Mouse (Mus musculus): Measurements from ENCODE around the gene Cela3a. TPM values are rescaled to one million over a fixed set of nuclear protein-coding genes. Genes with fewer than 3 reads are reported as not detected.
"Not testable (repeated sequence)": the region's sequence is repeated elsewhere in the genome, so short reads cannot be mapped to it uniquely, and the experiment has no call there.

The Cela3a gene
- polyA plus RNA-seq, 1 experiment from 2014 or later, result not detected

- Histone ChIP-seq H3K4me3 (ENCODE audit: inconsistent target) (no peak overlapping the region), H3K27ac (no peak overlapping the region), H3K79me2 (ENCODE audit: inconsistent target) (no peaks in the 10 kb centered on the region), H3K36me3 (ENCODE audit: inconsistent target) (no peaks in the 10 kb centered on the region)
- 93% methylated on average over 4 of the region's 4 CpGs for WGBS (ENCODE audit: missing documents)
These were observed 31.7 kb upstream of the Cela3a start for GRCm38 (mm10) chr4:137441332-137441731.

GRCm38 (mm10) chr4:137438842-137439241, 29.3 kb upstream of the Cela3a start:
- WGBS (ENCODE audit: missing documents), result 81% methylated on average over 8 of the region's 8 CpGs
- Histone ChIP-seq H3K79me2 (ENCODE audit: inconsistent target) (no peaks in the 10 kb centered on the region), H3K27ac (no peak overlapping the region), H3K4me3 (ENCODE audit: inconsistent target) (no peak overlapping the region), H3K36me3 (ENCODE audit: inconsistent target) (no peaks in the 10 kb centered on the region)

- H3K36me3 ChIP-seq (ENCODE audit: inconsistent target), result no peaks in the 10 kb centered on the region
- no peak overlapping the region for H3K4me3 ChIP-seq (ENCODE audit: inconsistent target)
- H3K27ac ChIP-seq, result no peak overlapping the region
- 91% methylated on average over 8 of the region's 8 CpGs for whole genome bisulfite sequencing (ENCODE audit: missing documents)
- no peaks in the 10 kb centered on the region for H3K79me2 ChIP-seq (ENCODE audit: inconsistent target)
These were observed 27.5 kb upstream of the Cela3a start for GRCm38 (mm10) chr4:137436979-137437669.

- not testable (repeated sequence) for H3K36me3 ChIP-seq (ENCODE audit: inconsistent target); H3K79me2 ChIP-seq (ENCODE audit: inconsistent target); H3K27ac ChIP-seq; H3K4me3 ChIP-seq (ENCODE audit: inconsistent target)
- 79% methylated on average over 9 of the region's 10 CpGs for WGBS (ENCODE audit: missing documents)
These were observed 23.3 kb upstream of the Cela3a start for GRCm38 (mm10) chr4:137432700-137433550.

- no peaks in the 10 kb centered on the region for H3K79me2 ChIP-seq (ENCODE audit: inconsistent target)
- no peak within 1 kb of the TSS for H3K4me3 ChIP-seq (ENCODE audit: inconsistent target)
- no peak within 1 kb of the TSS for H3K27ac ChIP-seq
- no peaks in the 10 kb centered on the region for H3K36me3 ChIP-seq (ENCODE audit: inconsistent target)
- WGBS (ENCODE audit: missing documents), result 74% methylated on average over 4 of the region's 4 CpGs
These were observed 20.9 kb upstream of the Cela3a start, which contains the start of gene Cela3b for GRCm38 (mm10) chr4:137430502-137430901. TSS of gene Cela3b (minus strand) at chr4:137430540.

GRCm38 (mm10) chr4:137417712-137418564, 8.3 kb upstream of the Cela3a start:
- 78% methylated on average over 11 of the region's 11 CpGs for WGBS (ENCODE audit: missing documents)
- H3K36me3 ChIP-seq (ENCODE audit: inconsistent target), result no peaks in the 10 kb centered on the region
- no peak overlapping the region for H3K4me3 ChIP-seq (ENCODE audit: inconsistent target)
- no peak overlapping the region for H3K27ac ChIP-seq
- H3K79me2 ChIP-seq (ENCODE audit: inconsistent target), result no peaks in the 10 kb centered on the region

- WGBS (ENCODE audit: missing documents), result 57% methylated on average over 1 of the region's 1 CpGs
- H3K36me3 ChIP-seq (ENCODE audit: inconsistent target), result no peaks in the 10 kb centered on the region
- H3K27ac ChIP-seq, result no peak overlapping the region
- no peak overlapping the region for H3K4me3 ChIP-seq (ENCODE audit: inconsistent target)
- H3K79me2 ChIP-seq (ENCODE audit: inconsistent target), result no peaks in the 10 kb centered on the region
These were observed 5.3 kb upstream of the Cela3a start for GRCm38 (mm10) chr4:137414936-137415335.

GRCm38 (mm10) chr4:137412185-137412709, 2.7 kb upstream of the Cela3a start:
- H3K36me3 ChIP-seq (ENCODE audit: inconsistent target); H3K79me2 ChIP-seq (ENCODE audit: inconsistent target); H3K27ac ChIP-seq; H3K4me3 ChIP-seq (ENCODE audit: inconsistent target): not testable (repeated sequence)
- 93% methylated on average over 6 of the region's 7 CpGs for WGBS (ENCODE audit: missing documents)

- Histone ChIP-seq H3K79me2 (ENCODE audit: inconsistent target) (no peaks in the 10 kb centered on the region), H3K36me3 (ENCODE audit: inconsistent target) (no peaks in the 10 kb centered on the region), H3K4me3 (ENCODE audit: inconsistent target) (no peak overlapping the region), H3K27ac (no peak overlapping the region)
- WGBS (ENCODE audit: missing documents), result 91% methylated on average over 3 of the region's 3 CpGs
These were observed 4.0 kb downstream of the Cela3a start for GRCm38 (mm10) chr4:137405571-137405970.

- Histone ChIP-seq H3K4me3 (ENCODE audit: inconsistent target) (no peak overlapping the region), H3K79me2 (ENCODE audit: inconsistent target) (no peaks in the 10 kb centered on the region), H3K27ac (no peak overlapping the region), H3K36me3 (ENCODE audit: inconsistent target) (no peaks in the 10 kb centered on the region)
- 82% methylated on average over 15 of the region's 15 CpGs for WGBS (ENCODE audit: missing documents)
These were observed 12.7 kb downstream of the Cela3a start for GRCm38 (mm10) chr4:137396641-137397525.

GRCm38 (mm10) chr4:137393378-137394135, 16.0 kb downstream of the Cela3a start:
- H3K27ac ChIP-seq, result no peak overlapping the region
- no peaks in the 10 kb centered on the region for H3K36me3 ChIP-seq (ENCODE audit: inconsistent target)
- no peak overlapping the region for H3K4me3 ChIP-seq (ENCODE audit: inconsistent target)
- peaks cover 10% of the 10 kb centered on the region; the same call in 1 of the 2 replicates for H3K79me2 ChIP-seq (ENCODE audit: inconsistent target)
- WGBS (ENCODE audit: missing documents), result 83% methylated on average over 9 of the region's 9 CpGs

- H3K4me3 ChIP-seq (ENCODE audit: inconsistent target), result no peak overlapping the region
- no peaks in the 10 kb centered on the region for H3K36me3 ChIP-seq (ENCODE audit: inconsistent target)
- 88% methylated on average over 6 of the region's 9 CpGs for WGBS (ENCODE audit: missing documents)
- no peak overlapping the region for H3K27ac ChIP-seq
- peaks cover 11% of the 10 kb centered on the region; the same call in 1 of the 2 replicates for H3K79me2 ChIP-seq (ENCODE audit: inconsistent target)
These were observed 16.7 kb downstream of the Cela3a start for GRCm38 (mm10) chr4:137392874-137393273.

GRCm38 (mm10) chr4:137391287-137391686, 18.3 kb downstream of the Cela3a start:
- peaks cover 23% of the 10 kb centered on the region for H3K79me2 ChIP-seq (ENCODE audit: inconsistent target)
- H3K4me3 ChIP-seq (ENCODE audit: inconsistent target), result no peak overlapping the region
- WGBS (ENCODE audit: missing documents), result 87% methylated on average over 3 of the region's 3 CpGs
- H3K36me3 ChIP-seq (ENCODE audit: inconsistent target), result no peaks in the 10 kb centered on the region
- H3K27ac ChIP-seq, result no peak overlapping the region
